Mouse (Mus musculus) gastrocnemius, adult 18-20 months (tissue): ENCODE data around the gene Sept12. TPM values are rescaled to one million over a fixed set of nuclear protein-coding genes. Genes with fewer than 3 reads are reported as not detected.

Experiments
- DNase-seq: peaks from one replicate; pipeline ENCODE4 v3.0.0; 2021; ENCODE audit warnings: low spot score
- long read RNA-seq, 2 experiments: library from polyadenylated mRNA; stranded (forward); transcript quantifications; one replicate each; pipeline ENCODE4 v2.0.0; 2021
- total RNA-seq, 2 experiments: library from RNA; stranded (reverse); gene quantifications; 2 replicates each; pipeline ENCODE4 v1.2.3; 2021

Gene Sept12
- total RNA-seq, result not detected
- long read RNA-seq, experiment 1, result 0 reads
- long read RNA-seq, experiment 2, result 0 reads

DNA sequence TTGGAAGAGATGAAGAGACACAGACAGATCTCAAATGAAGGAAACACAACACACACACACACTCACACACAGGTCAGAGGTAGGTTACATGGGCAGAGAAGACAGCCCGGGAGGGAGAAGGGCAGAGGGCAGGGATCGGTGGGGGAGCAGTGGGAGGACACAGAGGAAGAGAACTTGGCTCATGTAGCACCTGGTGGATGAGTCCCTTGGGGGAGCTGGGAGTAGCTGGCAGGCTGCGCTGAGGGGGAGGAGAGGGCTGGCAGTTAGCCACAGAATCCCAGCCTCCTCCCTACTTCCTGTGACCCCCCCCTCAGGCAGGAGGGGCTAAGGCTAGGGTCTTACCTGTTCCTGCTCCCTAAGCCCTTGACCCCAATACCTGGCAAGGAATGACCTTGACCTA lies at the start of gene Sept12:
TSS of gene Sept12 (minus strand) at position 300 of the 400 bp plus-strand sequence.
- no peak for DNase-seq

DNA sequence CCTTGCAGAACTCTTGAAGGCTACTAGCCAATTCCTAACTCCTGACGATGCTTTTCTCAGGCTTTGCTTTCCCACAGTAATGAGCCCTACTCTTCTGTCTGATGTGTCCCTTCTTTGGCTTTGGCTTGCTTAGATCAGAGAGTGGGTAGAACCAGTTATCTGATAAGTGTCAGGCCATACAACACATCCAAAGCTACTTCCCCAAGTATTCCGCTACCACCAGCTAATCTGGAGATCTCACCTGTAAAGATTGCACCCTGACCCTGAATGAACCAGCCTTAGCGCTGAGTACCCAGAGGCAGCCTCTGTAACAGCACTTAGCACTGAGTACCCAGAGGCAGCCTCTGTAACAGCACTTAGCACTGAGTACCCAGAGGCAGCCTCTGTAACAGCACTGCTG lies 47.7 kb upstream of the Sept12 start:
- DNase-seq, result no peak

DNA sequence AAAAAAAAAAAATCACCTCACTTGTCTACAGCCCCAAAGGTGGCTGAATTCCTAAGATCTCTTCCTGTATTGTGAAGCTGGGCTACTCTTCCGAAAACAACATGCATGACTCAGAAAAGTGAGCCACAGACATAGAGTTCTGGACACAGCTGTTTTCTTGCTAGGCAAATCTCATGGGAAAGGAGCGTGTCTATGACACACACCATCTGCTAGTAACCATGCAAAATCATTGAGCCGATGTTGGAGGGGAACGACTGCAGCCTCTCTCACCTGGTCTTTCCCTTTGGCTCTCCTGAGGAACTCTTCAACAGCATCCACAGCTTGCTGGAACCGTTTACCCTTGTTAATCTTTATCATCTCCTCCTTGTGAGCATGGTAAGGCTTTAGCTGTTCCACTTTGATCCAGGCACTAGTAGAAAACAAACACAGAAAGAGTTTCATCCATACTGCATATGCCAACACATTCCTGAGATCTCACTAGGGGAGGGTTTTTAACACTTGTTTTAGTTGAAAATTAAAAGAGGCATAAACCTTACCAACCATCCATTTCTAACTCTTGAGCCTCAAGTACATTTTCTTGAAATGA lies 39.1 kb upstream of the Sept12 start:
- DNase-seq, result no peak

DNA sequence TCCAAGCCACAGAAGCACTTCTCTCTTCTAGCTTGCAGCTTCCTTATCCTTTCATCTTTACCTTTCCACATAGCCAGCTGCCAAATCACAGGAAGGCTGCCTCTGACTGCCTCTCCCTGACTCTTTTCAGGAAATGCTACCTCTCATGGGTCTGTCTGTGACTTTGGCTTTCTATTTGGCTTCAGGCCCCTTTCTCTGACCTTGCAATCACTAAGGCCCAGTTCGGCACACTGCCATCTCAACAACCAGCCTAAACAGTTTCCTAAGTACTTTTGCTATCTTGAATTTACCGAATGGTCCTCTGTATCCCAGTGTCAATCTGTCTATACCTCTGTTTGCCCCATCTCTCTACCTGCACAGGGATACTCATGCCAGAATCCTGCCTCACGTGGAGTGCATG lies 37.9 kb upstream of the Sept12 start:
- DNase-seq, result no peak

DNA sequence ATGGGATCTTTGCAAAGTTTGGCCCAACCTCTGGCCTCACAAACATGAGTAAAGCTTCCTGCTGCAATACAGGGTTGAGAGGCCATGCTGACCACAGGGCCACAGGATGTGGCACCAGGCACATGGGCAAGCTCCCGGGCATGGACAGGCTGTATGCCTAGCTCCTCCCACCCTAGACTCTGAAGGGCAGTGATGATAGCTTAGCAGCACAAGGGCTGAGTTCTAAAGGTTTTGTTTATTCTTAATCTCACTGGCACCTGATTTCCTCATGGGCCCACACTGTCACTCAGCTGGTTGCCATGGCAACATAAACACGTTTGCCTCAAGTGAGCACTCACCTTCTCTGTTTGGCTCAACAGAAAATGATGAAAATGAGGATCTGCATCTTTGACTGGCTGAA lies 32.2 kb upstream of the Sept12 start:
- no peak for DNase-seq

DNA sequence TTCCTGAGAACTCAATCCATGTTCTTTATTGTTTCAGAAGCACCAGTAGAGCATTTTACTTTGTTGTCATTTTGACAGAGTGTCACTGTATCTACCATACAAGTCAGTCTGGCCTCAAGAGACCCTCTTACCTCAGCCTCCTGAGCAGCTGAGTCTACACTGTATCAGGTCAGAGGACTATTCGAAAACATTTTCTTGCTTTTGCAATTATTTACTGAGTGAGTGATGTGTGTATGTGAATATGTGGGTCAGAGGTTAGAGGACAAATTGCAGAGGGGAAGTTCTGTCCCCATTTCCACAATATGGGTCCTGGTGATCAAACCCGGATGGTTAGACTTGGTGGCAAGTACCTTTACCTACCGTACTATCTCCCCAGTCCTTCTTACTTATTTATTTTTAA lies 26.4 kb upstream of the Sept12 start:
- no peak for DNase-seq

DNA sequence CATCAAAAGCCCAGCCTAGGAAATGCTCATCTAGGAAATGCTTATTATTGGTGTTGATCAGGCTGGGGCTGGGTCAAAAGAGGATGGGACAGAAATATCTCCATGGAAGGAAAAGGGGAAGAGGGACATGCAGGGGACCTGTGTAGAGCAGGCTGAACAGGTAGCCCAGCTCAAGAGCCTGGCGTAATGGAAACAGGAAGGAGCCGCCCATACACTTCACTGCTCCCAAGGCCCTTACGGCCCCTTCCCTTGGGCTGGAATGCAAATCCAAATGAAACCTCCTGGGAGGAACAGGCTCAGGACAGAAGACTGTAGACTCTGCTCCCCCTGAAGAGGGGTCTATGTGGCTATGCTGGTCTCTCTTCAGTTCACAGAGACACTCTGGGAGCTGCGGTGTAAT lies 16.9 kb upstream of the Sept12 start:
- DNase-seq, result no peak

DNA sequence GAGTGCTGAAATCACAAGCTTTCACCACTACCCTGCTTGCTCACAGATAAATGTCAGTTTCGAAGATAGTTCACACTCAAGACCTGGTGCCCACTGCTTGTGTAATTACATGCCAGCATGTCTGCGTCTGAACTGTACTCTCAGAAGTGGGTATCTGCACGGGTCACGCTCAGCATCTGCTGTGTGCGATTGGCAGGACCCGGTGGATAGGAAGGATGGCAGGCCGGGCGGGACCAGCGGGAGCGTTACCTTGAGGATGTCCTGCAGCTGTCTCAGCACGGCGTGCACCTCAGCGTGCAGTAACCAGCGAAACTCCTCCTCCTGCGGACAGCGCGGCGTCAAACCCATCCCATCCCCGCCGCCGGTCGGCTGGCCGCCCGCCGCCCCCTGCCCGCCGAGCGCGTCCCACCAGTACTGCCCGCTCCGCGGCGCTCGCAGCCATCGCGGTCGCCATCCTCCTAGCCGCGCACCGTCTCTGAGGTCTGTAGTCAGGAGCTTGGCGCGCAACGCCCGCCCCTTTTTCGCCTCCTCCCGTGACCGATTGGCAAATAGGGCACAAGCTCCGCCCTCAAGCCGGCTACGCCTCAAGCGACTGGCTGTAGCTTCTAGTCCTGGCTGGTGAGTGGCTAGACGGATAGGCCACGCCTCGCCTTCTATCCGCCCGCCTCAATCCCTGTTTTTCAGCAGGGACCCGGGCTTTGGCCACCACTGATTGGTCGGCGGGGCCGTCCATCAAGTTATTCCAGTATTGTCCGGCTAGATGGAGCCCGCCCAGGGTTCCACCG lies 15.6 kb upstream of the Sept12 start, which contains the start of gene Rogdi:
TSS of gene Rogdi (minus strand) at position 500 of the 785 bp plus-strand sequence.
- DNase-seq, result peak; percentile 98

DNA sequence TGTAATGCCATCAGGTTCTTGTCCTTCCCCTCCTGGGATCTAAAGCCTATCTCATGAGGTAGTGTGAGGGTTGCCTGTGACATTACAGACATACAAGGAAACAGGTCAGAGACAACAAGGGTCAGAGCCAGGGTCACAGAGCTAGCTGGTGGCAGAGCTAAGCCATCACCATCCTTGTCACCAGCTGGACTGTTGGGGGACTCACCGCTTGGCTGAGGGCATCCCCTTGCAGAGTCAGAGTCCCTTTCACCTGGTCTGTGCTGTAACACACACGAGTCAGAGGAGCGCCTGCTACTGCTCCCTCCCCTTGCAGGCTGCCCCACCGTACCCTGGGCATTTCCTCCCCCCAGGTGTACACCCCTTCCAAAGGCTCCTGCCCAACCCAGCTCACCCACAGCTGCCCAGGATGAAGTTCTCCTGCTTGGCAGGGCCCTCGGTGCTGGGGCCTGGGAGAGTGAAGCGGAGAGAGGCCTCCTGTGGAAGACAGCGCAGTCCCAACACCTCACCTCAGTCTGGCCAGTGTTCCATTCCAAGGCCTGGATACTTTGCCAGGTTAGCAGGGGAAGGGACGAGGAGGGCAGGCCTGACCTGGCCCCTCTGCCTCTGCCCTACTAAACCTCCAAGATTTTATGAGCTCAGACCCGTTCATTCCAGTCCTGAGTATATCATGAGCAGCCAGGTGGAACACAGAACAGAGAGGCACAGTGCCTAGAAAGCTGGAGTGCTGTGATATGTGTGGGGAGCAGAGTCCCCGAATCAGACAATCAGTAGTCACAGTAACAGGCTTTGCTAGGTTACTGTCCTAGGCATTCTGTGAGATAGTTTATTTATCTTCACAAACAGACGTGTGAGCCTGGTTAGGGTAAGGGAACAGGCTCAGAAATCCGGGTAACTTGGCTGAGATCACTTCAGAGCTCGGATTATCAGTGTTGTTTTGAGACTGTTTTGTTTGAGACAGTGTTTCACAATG lies 14.7 kb upstream of the Sept12 start:
- no peak for DNase-seq

DNA sequence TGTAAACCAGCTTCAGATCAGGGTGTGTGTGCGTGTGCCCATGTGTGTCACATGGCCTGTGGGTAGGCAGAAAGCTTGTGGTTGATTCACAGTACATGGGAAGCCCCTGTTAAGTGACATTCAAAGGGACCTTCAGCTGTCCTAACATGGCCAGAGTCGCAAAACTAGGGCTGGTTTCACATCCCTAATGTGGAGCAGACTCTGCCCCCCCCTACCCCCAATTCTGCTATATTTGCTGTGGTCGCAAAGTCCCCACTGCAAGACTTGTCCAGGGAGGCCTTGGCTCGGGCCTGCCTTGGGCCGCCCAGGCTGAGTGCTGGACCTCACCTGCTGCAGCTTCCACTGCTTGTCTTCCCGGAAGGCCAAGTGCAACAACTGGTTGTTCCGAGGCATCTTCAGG lies 13.6 kb upstream of the Sept12 start:
- no peak for DNase-seq

DNA sequence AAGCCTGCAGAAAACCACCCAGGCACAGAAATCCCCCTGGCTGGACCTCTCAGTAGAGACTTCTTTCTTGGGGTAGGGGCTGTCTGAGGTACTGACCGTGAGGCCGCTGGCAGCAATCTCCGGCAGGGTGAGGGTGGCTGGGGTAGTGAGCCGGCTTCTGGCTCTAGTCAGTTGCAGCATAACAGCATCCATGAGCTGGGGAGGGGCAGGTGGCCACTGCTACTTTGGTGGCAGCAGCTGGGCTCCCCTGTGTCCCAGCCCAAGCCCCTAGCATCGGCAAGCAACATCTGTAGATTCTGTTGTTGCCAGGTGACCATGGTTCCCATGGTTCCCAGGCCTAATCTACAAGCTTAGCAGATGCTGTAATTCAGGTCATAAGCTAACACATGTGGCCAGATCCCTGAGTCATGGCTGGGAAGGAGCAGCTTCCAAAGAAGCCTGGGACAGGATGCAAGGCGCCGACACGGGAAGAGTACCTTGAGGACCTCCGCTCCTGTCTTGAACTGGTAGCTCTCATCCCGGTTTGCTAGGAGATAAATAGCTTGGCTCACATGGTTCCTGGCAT lies 12.8 kb upstream of the Sept12 start:
- DNase-seq, result no peak

DNA sequence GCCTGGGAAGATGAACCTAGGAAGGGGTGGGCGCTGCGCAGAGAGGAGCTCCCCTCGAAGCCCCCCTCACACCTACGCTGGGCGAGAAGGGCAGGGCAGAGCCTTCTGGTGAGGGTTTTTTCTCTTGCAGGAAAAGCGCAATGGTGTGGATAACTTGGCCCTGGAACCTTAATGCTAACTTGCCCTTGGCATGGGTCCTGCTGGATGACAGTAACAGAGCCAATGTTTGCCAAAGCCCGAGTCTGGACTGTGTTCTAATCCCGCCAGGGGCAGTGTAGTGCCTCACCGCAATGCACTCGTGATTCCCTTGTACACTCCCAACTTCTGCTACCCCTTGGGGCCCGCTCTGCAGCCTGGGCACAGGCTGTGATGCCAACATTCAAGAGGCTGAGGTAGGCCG lies 10.4 kb upstream of the Sept12 start:
- DNase-seq, result no peak

DNA sequence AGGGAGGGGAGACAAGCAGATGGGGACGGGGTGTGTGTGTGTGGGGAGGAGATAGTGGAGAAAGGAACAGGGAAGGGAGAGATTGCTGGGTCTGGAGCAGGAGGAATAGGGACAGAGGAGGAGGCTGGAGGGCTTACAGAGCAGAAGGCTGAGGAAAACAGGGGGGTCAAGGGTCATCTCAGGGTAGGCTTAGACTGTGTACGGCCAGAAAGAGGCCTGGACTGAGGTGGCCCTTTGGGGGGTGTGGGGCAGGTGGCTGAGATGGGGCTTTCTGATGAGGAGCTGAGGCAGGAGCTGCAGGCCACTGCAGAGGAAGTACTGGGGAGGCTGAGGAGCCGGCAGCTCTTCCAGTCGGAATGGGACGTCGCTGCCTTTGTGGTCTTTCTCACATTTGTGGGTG lies 9.8 kb upstream of the Sept12 start:
- no peak for DNase-seq

DNA sequence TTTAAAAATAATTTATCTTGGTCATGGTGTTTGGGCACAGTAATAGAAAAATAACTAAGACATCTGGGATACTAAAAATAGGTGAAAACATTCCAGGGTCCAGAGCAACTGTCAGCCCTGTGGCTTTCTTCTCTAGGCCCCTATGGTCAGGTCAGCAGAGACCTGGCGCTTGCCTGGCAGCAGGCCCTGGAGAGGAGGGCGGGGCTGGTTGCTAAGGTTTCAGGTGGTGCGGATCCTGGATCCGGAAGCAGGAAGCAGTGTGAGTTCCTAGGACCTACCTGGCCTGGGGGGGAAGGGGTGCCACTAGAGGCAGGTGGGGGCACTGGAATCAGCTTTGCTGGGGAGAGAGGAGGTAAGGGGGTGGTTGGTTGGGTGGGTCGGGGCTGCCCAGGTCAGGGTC lies 9.4 kb upstream of the Sept12 start, which contains the start of gene Smim22:
TSS of gene Smim22 (plus strand) at position 222 of the 400 bp plus-strand sequence.
- no peak for DNase-seq

DNA sequence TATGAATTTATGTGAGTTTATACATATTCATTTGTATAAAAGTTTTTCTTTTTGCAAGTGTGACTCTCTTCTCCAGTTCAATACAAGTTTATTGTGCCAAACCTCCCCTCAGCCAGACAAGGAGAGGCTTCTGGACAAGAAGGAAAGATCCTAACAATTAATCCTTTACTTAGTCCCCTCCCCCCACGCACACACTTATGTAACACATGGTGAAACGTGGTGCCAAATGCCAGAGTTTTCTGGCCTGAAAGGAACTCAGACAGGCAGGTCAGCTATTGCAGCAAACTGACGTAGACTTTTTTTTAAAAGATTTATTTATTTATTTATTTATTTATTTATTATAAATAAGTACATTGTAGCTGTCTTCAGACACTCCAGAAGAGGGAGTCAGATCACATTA lies 3.0 kb upstream of the Sept12 start:
- no peak for DNase-seq

DNA sequence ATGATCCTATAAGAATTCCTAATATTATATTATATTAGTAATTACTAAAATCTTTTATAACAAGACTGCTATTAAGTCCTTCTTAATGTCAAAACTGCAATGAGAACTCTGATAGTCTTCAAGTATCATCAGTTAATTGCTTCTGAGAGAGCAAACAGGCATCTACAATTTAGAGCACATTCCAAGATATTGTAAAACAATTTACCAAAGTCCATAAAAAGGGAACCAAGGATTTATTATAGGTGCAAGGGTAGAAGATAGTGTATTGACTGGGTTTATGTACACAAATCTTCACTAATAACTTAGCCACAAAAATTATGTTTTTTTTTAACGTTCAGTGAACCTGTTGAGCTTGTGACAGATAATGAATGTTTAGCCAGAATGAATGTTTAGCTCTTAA lies 1.3 kb upstream of the Sept12 start:
- no peak for DNase-seq

DNA sequence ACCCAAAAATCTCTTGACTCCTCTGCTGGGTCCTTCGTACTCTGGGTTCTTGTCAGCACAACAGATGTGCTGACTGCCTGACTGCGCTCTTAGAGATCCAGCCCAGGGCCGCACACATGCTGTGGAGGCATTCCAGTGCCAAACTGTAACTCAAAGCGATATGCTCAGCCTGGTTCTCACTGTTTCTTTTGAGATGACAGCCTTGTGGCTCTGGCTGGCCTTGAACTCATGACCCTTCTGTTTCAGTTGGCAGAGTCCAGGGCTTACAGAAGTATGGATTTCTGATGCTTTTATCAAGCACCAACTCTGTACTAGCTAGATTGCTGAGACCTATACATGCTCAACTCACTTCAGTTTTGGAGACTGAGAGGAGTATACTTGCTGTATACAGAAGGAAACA lies 4.4 kb downstream of the Sept12 start:
- no peak for DNase-seq

DNA sequence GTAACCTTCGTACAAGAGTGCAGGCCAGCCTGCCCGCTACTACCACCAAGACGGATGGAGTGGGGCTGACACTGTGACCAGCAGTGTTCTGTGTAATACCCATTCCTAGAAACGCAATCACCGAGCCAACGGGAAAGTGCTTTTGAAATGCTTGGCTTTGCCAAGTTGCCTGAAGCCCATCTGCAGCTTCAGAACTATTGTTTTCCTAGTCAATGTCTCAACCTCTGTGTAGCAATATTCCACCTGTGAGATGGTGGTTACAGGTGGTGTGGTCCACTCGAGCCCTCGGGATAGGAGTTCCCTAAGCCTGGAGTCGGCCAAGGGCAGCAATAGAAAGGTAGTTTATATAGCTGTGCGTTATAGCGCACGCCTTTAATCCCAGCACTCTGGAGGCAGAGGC lies 12.9 kb downstream of the Sept12 start:
- DNase-seq, result no peak

DNA sequence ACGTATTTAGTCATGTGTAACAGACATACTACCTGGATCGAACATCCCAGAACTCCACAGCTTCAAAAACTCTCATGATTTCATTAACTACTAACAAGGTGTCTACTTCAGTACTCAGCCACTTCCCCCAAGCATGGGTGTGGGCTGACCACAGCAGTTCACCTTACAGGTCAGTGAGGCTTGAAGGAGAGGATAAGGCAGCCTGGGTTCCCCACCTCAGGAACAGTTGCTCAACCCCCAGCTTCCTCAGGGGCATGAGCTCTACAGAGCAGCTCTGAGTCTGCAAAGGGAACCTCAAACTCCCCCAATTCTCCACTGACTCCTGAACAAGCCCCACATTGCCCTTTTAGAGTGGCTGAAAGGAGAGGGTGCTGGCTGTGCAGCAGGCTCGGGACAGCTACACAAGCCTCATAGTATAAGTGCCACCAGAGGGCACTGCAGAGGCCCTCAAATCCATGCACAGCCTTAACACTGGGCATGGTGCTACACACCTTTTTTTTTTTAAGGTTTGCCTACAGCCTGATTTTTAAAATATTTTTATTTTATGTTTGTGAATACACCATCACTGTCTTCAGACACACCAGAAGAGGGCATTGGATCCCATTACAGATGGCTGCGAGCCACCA lies 17.8 kb downstream of the Sept12 start:
- no peak for DNase-seq

DNA sequence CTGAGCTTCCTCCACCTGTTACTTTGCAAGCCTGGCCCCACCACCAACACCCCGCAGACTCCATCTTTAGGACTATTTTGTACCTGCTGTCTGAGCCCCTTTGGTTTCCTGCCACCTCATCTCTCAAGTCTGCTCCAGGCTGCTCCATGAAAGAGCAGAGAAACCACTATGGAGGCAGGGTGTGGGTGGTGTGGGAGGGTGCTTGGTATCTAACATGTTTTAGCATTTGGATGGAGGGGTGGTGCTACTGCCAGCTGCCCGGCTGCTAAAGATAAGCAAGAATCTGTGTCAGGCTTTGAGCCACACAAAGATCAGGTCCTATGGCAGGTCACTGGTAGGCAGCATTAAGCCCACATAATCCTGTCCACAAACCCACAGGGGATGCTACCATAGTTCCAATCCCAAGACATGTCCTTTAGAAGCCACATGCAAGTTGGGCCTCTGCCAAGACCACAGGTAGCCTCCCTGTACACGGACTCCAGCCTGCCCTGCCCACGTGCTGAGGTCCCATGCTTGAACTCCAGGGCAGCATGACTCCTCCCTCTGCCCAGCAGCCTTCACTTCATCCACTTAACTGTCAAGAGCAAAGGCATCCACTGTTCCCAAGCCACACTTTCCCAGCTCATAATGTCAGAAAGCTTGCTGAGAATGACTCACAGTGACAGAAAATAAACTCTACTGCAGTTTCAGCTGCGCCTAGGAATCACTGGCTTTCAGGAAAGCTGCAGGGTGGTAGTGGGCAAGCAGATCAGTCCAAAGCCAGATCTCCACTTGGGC lies 19.2 kb downstream of the Sept12 start:
- no peak for DNase-seq
